Mouse (Mus musculus) ES-CJ7 (cell line): ENCODE results near the gene Ccdc9.
A peak's percentile ranks its signal among the peaks of the same experiment; 100 is the strongest.

Experiments used
- DNase-seq: peaks from one replicate; pipeline ENCODE4 v3.0.0; 2011; ENCODE audit warnings: low read depth, low spot score

The Ccdc9 gene

GRCm38 (mm10) chr7:16286026-16286961 lies at the start of gene Ccdc9:
Gene Ccdc9, minus strand, starts transcription at chr7:16286795.
- peak; percentile 98 for DNase-seq

DNA sequence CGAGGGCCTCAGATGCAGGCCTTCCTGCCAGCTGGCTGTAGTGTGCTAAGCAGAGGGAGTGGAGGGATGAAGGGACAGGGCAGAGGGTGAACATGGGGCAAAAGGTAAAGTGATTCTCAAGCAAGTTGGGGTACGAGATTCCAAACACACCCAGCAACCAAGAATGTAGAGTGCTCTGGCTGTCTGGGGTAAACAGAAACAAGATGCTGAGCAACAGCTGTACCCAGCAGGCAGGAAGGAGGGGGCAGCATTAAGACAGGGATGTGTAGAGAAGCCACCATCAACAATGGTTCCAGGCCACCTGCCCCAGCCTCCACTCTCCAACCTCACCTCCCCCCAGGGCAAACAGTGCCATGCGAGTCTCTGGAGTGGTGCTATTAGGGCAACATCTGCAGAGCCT lies 42.6 kb upstream of the Ccdc9 start:
- no peak for DNase-seq

DNA sequence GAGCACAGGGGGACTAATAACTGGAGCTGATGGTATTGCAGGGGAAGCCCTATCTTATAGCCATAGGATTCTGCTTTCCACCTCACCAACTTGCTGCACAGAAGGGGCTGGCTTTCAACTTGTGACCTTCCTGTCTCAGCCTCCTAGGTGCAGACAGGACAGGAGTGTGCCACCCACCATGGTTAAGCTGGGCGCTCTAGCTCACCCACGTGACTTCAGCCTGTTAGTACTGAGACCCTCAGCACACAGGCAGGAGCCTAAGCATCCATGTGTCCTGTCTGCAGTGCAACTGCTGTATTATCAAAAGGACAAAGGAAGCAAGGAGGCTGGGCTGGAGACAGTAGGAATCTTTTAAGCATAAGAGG lies 40.0 kb upstream of the Ccdc9 start:
- peak; percentile 23 for DNase-seq

DNA sequence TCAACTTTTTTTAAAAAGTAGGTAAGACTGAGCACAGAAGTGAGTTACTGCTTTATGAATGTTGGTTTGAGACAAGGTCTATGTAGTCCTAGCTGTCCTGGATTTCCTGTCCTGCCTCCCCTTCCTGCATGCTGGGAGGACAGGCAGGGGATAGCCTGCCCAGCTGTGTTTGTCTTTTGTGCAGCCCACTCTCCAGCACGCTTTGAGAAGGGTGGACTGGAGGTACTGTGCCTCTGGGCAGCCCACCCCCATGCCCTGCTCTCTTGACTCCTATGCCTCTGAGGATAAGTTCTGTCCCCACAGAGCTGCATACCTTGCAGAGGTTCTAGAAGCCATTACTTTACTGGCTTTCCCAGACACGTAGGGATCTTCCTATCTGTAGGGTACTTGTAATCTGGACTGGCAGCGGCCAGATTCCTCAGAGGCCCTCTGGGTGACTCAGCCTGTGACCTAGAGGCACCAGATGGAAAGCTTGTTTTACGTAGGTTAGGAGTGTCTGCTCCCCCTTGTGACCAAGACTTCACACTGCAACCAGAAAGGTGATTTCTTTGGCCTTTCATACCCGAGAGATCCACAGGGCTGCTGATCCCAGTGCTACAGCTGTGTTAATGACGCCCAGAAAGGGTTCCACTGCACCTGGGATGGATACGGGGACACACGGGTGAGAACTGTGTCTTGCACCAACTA lies 39.5 kb upstream of the Ccdc9 start:
- DNase-seq = peak; percentile 83

- no peak for DNase-seq
These were observed 38.1 kb upstream of the Ccdc9 start for GRCm38 (mm10) chr7:16324661-16325060.

DNA sequence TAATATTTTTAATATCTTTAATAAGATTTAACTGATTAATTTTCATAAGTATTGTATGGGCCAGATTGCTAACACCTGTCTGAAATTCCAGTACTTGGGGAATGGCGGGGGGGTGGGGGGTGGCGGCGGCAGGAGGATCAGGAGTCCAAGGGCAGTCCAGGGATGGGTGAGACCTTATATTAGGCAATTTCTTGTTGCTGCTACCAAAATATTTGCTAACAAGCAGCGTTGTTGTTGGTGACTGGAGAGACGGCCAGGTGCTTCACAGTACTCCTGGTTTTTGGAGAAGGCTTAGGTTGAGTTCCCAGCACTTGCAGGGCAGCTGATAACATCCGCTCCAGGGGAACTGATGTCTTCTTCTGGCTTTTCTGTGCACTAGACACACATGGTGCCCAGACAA lies 33.9 kb upstream of the Ccdc9 start:
- no peak for DNase-seq

DNA sequence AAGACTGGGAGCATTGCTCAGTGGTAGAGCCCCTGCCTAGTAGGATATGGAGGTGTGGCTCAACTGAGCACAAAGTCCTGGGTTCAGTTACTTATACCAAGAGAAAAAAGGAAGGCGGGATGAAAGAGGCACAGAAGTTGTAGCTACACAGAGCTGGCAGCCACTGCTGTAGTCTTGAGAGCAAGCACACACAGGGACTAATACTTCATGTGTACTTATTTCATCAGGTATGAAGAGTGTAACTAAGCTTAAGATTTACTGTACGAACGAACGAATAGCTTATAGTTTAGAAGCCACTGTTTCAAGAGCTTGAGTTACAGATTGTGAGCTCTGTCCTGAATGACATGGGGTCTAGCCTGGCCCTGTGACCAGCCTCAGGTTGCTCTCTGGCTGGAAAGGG lies 32.6 kb upstream of the Ccdc9 start:
- no peak for DNase-seq

DNA sequence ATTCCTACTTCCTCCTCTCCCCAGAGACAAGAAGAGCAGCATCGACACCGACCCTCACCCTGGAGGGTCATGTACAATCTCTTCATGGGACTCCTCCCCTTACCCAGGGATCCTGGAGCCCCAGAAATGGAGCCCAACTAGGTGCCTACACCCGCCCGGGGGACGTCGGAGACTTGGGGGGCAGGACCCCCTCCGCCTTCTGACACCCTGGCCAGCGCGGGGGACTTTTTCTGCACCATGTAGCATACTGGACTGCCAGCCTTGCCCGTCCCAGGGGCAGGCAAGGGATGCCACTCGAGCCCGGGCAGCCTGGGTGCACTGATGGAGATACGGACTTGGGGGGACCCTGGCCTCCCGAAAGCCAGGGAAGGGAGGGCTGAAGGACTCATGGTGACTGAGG lies 30.5 kb upstream of the Ccdc9 start:
- no peak for DNase-seq

- no peak for DNase-seq
These were observed 28.7 kb upstream of the Ccdc9 start for GRCm38 (mm10) chr7:16315222-16315759.

DNA sequence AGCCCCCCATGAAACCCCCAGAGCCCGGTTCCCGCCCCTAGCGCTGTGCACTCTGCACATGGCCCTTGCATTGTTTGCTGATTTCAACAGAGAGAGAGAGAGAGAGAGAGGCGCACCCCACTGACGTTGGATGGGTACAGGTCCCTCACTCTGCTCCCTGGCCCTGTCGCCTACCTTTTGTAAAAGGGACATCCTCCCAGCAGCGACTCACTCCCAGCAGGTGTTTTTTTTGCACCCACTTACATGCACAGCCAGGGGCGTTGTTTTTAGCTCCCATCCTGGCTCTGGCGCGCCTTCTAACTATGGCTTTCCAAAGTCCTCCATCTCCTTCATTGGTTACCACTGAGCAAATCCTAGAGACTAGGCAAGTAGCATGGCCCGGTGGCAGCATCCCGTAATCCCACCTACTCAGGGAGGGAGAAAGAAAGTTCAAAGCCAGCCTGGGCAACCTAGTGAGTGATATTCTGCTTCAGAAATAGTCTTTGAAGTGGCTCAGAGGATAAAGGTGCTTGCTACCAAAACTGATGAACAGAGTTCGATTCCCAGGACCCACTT lies 27.7 kb upstream of the Ccdc9 start:
- peak; percentile 57 for DNase-seq

- DNase-seq = peak; percentile 72
These were observed 27.1 kb upstream of the Ccdc9 start for GRCm38 (mm10) chr7:16313481-16314220.

- DNase-seq = peak; percentile 56
These were observed 26.2 kb upstream of the Ccdc9 start for GRCm38 (mm10) chr7:16312672-16313311.

DNA sequence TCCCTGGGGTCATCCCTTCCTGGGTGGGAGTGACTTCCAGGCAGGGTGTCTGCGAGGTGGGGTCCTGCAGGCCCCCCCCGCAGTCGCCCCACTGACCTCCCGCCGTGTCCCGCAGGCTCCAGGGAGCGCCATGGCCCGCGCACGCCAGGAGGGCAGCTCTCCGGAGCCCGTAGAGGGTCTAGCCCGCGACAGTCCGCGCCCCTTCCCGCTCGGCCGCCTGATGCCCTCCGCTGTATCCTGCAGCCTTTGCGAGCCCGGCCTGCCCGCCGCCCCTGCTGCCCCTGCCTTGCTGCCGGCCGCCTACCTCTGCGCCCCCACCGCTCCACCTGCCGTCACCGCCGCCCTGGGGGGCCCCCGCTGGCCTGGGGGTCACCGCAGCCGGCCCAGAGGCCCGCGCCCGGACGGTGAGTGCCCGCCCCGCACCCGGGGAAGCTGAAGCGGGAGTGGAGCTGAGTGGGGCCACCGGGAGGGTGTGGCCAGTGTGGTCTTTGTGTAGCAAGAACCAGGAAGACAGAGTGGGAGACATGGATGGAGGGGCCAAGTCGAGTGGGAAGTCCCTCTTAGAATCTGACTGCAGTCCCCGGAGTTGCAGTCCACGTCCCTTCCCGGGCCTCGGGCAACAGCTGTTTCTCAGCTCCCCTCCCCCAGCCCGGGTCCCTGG lies 25.5 kb upstream of the Ccdc9 start:
- DNase-seq = peak; percentile 36

DNA sequence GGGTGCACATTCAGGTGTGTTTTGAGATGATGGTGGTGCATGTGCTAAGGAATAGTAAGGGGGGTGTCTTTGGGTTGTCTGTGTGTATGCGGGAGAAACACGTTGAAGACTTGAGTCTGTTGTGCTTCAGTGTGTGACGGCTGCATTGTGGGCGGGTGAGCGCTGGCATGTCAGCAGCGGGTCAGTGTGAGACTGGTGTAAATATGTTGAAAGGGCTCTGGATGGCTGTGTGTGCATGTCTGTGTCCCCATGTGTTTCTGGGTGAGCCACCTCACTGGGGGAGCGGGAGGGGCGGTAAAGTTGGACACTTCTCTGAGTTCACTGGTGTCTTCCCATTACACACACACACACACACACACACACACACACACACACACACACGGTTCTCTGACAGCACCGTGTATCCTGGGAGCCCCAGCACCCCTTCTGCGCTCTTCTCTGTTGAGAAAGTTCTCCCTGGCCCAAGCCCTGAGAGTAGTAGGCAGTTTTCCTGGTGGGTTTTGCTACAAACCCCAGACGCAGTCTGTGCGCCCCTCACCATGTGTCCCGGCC lies 24.9 kb upstream of the Ccdc9 start:
- DNase-seq = no peak

DNA sequence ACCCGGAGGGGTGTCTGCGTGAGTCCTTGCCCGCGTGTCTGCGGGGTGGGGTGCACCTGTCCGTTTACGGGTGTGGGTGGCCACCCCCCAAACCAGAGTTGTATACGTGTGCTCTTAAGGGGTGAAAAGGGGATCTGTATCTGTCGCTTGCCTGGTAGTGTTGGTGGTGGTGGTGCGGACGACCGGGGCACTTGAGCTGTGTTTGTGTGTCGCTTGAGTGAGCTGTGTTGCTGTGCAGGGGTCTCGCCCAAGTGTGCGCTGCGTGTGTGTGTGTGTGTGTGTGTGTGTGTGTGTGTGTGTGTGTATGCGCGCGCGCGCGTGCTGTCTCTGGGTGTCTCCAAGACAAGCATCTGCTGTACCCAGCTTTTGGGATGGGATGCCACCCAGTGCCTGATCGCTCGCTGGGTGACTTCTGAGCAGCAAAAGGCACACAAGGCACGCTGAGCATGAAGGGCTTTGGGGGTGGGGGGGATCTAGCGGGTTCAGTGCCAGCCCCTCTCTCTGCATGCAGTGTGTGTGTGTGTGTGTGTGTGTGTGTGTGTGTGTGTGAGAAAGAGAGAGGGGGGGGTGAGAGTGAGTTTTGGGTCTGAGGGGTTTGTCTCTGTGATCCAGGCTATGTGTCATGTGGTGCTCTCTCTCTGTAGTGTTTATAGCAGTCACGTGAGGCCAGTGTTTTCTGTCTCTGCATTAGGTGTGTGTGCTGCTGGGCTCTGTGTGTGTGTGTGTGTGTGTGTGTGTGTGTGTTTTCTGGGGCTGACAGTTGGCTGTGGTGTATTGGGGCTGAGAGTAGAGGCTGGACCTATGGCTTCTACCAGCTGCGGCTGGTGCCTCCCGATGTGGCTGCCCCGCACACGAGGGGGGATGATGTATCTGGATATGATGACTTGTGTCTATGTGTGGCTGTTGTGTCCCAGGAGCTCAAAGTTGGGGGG lies 24.2 kb upstream of the Ccdc9 start:
- no peak for DNase-seq

- DNase-seq = peak; percentile 85
These were observed 23.5 kb upstream of the Ccdc9 start for GRCm38 (mm10) chr7:16310020-16310520.

DNA sequence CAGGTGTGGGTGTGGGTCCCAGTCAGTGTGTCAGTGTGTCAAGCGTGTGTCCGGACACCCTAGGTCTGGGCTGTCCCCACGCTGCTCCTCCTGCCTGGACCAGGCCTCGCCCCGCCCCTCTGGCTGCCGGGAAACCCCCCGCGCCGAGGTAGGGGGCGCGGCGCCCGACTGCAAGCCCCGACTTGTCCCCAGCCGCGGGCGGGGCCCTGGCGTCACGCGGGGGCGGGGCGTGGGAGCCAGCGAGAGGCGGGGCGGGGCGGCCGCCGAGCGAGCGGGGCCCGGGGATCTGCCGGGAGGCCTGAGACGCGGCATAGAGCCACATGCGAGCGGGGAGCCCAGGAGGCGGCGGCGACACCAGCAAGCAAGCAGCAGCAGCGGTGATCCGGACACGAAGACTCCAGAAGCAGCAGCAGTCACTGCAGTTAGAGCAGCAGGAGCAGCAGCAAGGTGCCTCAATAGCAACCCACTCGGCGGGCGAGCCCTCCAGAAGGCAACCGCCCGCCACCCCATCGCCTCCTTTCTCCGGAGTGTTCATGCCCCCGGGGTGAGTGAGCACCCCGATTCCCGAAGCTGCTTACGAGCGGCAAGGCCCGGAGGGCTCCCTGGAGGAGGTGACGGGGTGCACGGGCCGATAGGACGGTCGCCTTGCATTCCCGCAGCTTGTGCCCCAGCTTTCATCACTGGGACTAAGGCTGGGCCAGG lies 22.9 kb upstream of the Ccdc9 start:
- peak; percentile 83 for DNase-seq

DNA sequence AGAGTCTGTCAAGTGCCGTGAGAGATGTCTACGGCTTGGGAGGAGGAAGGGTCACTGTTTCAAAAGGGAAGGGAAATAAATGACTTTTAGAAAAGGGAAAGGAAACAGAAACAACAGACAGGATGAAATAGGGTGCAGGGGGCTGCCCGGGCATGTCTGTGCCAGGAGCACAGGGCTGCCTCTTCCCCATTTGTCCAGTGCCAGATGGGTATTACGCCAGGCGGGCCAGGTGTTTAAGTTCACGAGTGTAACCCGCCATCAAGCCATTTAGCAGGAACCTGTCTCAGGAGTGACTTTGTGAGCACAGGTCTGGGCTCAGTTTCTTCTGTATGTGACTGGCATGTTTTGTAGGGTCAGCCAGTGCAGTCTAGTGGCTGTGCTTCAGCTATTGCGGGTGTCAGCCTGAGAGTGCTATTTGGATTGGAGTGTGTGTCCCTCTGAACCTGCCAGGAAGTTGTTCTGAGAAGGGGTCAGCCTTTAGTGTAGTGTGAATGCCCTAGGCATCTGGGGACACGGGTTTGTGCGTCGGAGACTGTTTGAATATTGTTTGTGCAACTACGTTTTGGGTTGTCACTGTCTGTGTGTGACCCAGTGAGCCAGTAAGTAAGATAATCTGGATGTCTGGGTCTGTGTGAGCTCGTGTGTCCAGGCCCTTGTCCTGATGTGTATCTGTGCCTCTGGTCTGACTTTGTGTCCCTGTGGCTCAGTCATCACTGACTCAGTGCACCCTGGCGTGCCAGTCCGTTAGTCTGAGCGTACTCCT lies 22.1 kb upstream of the Ccdc9 start:
- peak; percentile 45 for DNase-seq
